Comparison of ENCODE assay signal across 27 mouse cellular contexts in genomic region chr5:44233933-44234332, GRCm38 (mm10). TPM values are rescaled to one million over a fixed set of nuclear protein-coding genes. Genes with fewer than 3 reads are reported as not detected.
DNase-seq lines count a peak whose midpoint lies in the region; ATAC-seq lines count a peak whose summit lies in the region.
"Had no signal": no experiment of that assay in that cellular context is flagged by ENCODE, and none has a peak within 500 bp of the region (broad histone marks: within the 10 kb centered on the region; RNA-seq: fewer than 3 reads in every experiment).

No protein-coding gene starts in this region.

- no peaks in the 10 kb centered on the region for H3K27me3 ChIP-seq in forebrain, embryonic 13.5 days
- no peaks in the 10 kb centered on the region for H3K27me3 ChIP-seq in forebrain, embryonic 12.5 days
- H3K27me3 ChIP-seq in forebrain, embryonic 16.5 days (replicated peaks; ENCODE audit: control insufficient read depth, insufficient read depth, low read length) = no peaks in the 10 kb centered on the region
- H3K27me3 ChIP-seq: embryonic facial prominence, embryonic 13.5 days; heart, embryonic 13.5 days; hindbrain, embryonic 13.5 days; intestine, embryonic 15.5 days; Patski had no signal

- H3K36me3 ChIP-seq in forebrain, embryonic 13.5 days (ENCODE audit: poor library complexity, severe bottlenecking) = no peaks in the 10 kb centered on the region
- 0 out of 2 replicates have a peak, but pooled peaks cover 2% of the 10 kb centered on the region for H3K36me3 ChIP-seq in forebrain, embryonic 12.5 days (replicated peaks)
- no peaks in the 10 kb centered on the region for H3K36me3 ChIP-seq in forebrain, embryonic 16.5 days (ENCODE audit: control insufficient read depth, insufficient read depth)
- H3K36me3 ChIP-seq: heart, embryonic 10.5 days; heart, embryonic 13.5 days; hindbrain, embryonic 13.5 days; intestine, embryonic 15.5 days had no signal

- intact Hi-C loops in heart, postnatal 25 days (cut with DNase I) = no loop called here

- H3K9ac ChIP-seq in forebrain, embryonic 13.5 days = no peak overlapping the region
- H3K9ac ChIP-seq in forebrain, embryonic 12.5 days = no peak overlapping the region
- no peak overlapping the region for H3K9ac ChIP-seq in forebrain, embryonic 16.5 days (replicated peaks; ENCODE audit: low read depth, low read length)
- H3K9ac ChIP-seq: embryonic facial prominence, embryonic 13.5 days; heart, embryonic 13.5 days; hindbrain, embryonic 13.5 days; intestine, embryonic 15.5 days had no signal

- H3K4me2 ChIP-seq in forebrain, embryonic 13.5 days = no peak overlapping the region
- no peak overlapping the region for H3K4me2 ChIP-seq in forebrain, embryonic 12.5 days
- H3K4me2 ChIP-seq in forebrain, embryonic 16.5 days (ENCODE audit: low read length) = no peak overlapping the region
- H3K4me2 ChIP-seq: embryonic facial prominence, embryonic 13.5 days; heart, embryonic 13.5 days; hindbrain, embryonic 13.5 days; intestine, embryonic 15.5 days had no signal

- WGBS in forebrain, embryonic 13.5 days = 47% methylated on average over 3 of the region's 3 CpGs
- 67% methylated on average over 3 of the region's 3 CpGs for WGBS in forebrain, embryonic 12.5 days
- WGBS in forebrain, embryonic 16.5 days = 31% methylated on average over 3 of the region's 3 CpGs

- H3K9me3 ChIP-seq in forebrain, embryonic 13.5 days (replicated peaks) = no peaks in the 10 kb centered on the region
- H3K9me3 ChIP-seq in forebrain, embryonic 12.5 days = no peaks in the 10 kb centered on the region
- H3K9me3 ChIP-seq in forebrain, embryonic 16.5 days (ENCODE audit: control insufficient read depth, low read length) = no peaks in the 10 kb centered on the region
- H3K9me3 ChIP-seq: embryonic facial prominence, embryonic 10.5 days; embryonic facial prominence, embryonic 13.5 days; heart, embryonic 10.5 days; heart, embryonic 13.5 days; hindbrain, embryonic 13.5 days; intestine, embryonic 15.5 days had no signal

- no peak overlapping the region for H3K4me3 ChIP-seq in forebrain, embryonic 13.5 days
- no peak overlapping the region for H3K4me3 ChIP-seq in forebrain, embryonic 12.5 days (replicated peaks)
- H3K4me3 ChIP-seq in forebrain, embryonic 16.5 days (replicated peaks; ENCODE audit: low read length) = no peak overlapping the region
- H3K4me3 ChIP-seq: embryonic facial prominence, embryonic 10.5 days; embryonic facial prominence, embryonic 13.5 days; erythroblast, embryonic 14.5 days; gastrocnemius, adult 2 months; heart, adult 2 months; heart, embryonic 10.5 days; heart, embryonic 13.5 days; hindbrain, embryonic 13.5 days; intestine, embryonic 15.5 days had no signal

- H3K27ac ChIP-seq in forebrain, embryonic 13.5 days = no peak overlapping the region
- H3K27ac ChIP-seq in forebrain, embryonic 12.5 days = no peak overlapping the region
- H3K27ac ChIP-seq in forebrain, embryonic 16.5 days (ENCODE audit: low read length) = no peak overlapping the region
- H3K27ac ChIP-seq: embryonic facial prominence, embryonic 10.5 days; embryonic facial prominence, embryonic 13.5 days; gastrocnemius, adult 2 months; heart, adult 2 months; heart, embryonic 10.5 days; heart, embryonic 13.5 days; hindbrain, embryonic 13.5 days; intestine, embryonic 15.5 days had no signal

- peaks cover 10% of the 10 kb centered on the region for H3K4me1 ChIP-seq in forebrain, embryonic 13.5 days
- H3K4me1 ChIP-seq in forebrain, embryonic 12.5 days = no peaks in the 10 kb centered on the region
- H3K4me1 ChIP-seq in forebrain, embryonic 16.5 days (replicated peaks; ENCODE audit: control insufficient read depth, insufficient read depth, low read length) = peaks cover 11% of the 10 kb centered on the region
- H3K4me1 ChIP-seq: intestine, embryonic 15.5 days had no signal

- DNase-seq in heart, adult 11 months = peak; percentile 8
- DNase-seq in heart, postnatal 25 days (ENCODE audit: low spot score) = no peak
- DNase-seq in Muller cell, postnatal 12 days (ENCODE audit: inconsistent ontology term) = peak; percentile 53
- DNase-seq in thymus, postnatal 10 days (ENCODE audit: low spot score in 2 of 2) = no peak
- DNase-seq in liver = no peak
- DNase-seq: cerebellum, adult 11-12 months; cerebellum, adult 8-10 months; cerebellum, postnatal 10 days; cerebellum, postnatal 36 days; embryo, embryonic 11 days; gastrocnemius, adult 2 months; gastrocnemius, postnatal 14 days; heart, adult 2 months; heart, postnatal 14 days; kidney, adult 11 months had no signal

- peak; percentile 53; the same call in 1 of the 2 replicates for ATAC-seq in forebrain, embryonic 13.5 days
- no peak for ATAC-seq in forebrain, embryonic 12.5 days (ENCODE audit: low FRiP score)
- ATAC-seq in forebrain, embryonic 16.5 days = peak; percentile 86
- ATAC-seq: hindbrain, embryonic 16.5 days; intestine, embryonic 15.5 days; Patski had no signal

RNA-seq across cellular contexts. Expression of gene Tapt1, which starts 7.5 kb away (rescaled TPM):
- 23.8 and 25.7 TPM in 2 replicates for polyA plus RNA-seq in forebrain, embryonic 13.5 days (2015; fragmentation: Nextera tagmentation; extraction: Ambion mirVana)
- 30.3 and 31.6 TPM in 2 replicates for polyA plus RNA-seq in forebrain, embryonic 12.5 days (2016; fragmentation: Nextera tagmentation; extraction: Ambion mirVana)
- 10 to 100 TPM; 19.7 to 19.9 TPM for total RNA-seq in heart, postnatal 25 days (2021)
- polyA plus RNA-seq in forebrain, embryonic 16.5 days (2015; fragmentation: Nextera tagmentation; extraction: Ambion mirVana) = 26.4 and 27.3 TPM in 2 replicates

Comparison
In these comparisons a context has a peak if more than half of its experiments do, and no peak if none do; other contexts are left out.
1. DNase-seq: peak in heart, adult 11 months (single experiment) and Muller cell, postnatal 12 days (single experiment); none in heart, postnatal 25 days (single experiment), thymus, postnatal 10 days (0 of 2) and liver (single experiment).